Mouse (Mus musculus) kidney, adult 2 months (tissue): ENCODE results near the gene Btn1a1.

Experiments
- CTCF ChIP-seq: fragments of 200-500 bp; conservative IDR thresholded peaks from 2 replicates; pipeline ENCODE4 v1.5.1; 2011; ENCODE audit warnings: low read depth, mild to moderate bottlenecking, control low read depth, low read length, moderate library complexity, mixed read lengths; ENCODE audit not compliant: insufficient read depth, insufficient read length
- POLR2A ChIP-seq: fragments of 200-500 bp; IDR thresholded peaks from one replicate; pipeline ENCODE4 v1.6.1; 2011; ENCODE audit warnings: low read depth, low read length, control low read depth

DNA sequence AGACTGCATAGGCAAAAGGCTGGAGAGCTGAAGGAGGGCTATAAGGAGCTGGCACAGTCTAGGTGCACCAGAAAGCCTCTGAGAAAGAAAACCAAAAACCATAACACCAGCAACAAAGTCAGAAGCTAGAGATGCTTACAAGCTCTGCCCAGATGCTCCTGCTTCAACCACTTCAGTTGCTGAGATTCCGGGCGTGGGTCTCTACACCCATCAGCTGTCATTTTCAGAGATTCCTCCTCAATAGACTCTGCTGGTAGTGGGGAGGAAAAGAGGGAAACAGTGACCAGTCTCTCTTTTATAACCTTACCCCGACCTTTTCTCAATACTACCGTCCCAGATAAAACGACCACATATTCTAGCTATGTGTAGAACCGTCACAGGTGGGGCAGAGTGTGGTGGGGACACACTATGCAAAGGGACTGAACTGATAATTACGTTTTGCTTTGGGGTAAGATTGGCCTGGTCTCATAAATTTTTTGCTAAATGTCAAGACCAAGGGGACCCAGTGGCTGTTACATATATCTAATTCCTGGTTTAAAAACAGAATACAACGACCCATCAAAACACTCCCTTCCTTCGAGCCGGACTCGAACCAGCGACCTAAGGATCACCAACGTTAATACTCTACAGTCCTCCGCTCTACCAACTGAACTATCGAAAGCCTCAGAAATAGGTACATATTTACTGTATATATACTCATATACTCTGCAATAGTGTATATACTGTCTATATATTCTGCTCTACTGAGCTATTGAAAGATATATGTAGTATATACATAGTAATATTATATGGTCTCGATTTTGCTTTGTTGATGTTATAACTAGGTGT lies 37.3 kb downstream of the Btn1a1 start:
- TF ChIP-seq CTCF (no peak), POLR2A (no peak)
